Mouse (Mus musculus) liver, embryonic 13.5 days (tissue): ENCODE results near the gene Gm20661. TPM values are rescaled to one million over a fixed set of nuclear protein-coding genes. Genes with fewer than 3 reads are reported as not detected.

ENCODE experiments used
- ATAC-seq: fragments of 200-750 bp; cut with Nextera tagmentation; 2 replicates; pipeline ENCODE4 v1.8.0; 2017; ENCODE audit warnings: low read depth, mild to moderate bottlenecking, moderate number of reproducible peaks, moderate library complexity
- DNase-seq: peaks from one replicate; pipeline ENCODE4 v3.0.0; 2022
- H3K27ac ChIP-seq: fragments of 300-500 bp; sonication (generic); 2 replicates; pipeline ENCODE4 v1.5.1; 2015; ENCODE audit warnings: moderate library complexity, mild to moderate bottlenecking, inconsistent platforms
- H3K27me3 ChIP-seq: fragments of 300-500 bp; sonication (generic); 2 replicates; pipeline ENCODE4 v1.6.1; 2015; ENCODE audit warnings: mild to moderate bottlenecking, inconsistent platforms
- H3K36me3 ChIP-seq: fragments of 300-500 bp; sonication (generic); 2 replicates; pipeline ENCODE4 v1.6.1; 2015; ENCODE audit warnings: mild to moderate bottlenecking, inconsistent platforms
- H3K4me1 ChIP-seq: fragments of 300-500 bp; sonication (generic); replicated peaks from 2 replicates; pipeline ENCODE4 v1.6.1; 2015; ENCODE audit warnings: inconsistent platforms
- H3K4me2 ChIP-seq: fragments of 300-500 bp; sonication (generic); 2 replicates; pipeline ENCODE4 v1.6.1; 2015; ENCODE audit warnings: inconsistent platforms, mild to moderate bottlenecking, moderate library complexity
- H3K4me3 ChIP-seq: fragments of 300-500 bp; sonication (generic); replicated peaks from 2 replicates; pipeline ENCODE4 v1.5.1; 2015; ENCODE audit warnings: mild to moderate bottlenecking, inconsistent platforms
- H3K9ac ChIP-seq: fragments of 300-500 bp; sonication (generic); 2 replicates; pipeline ENCODE4 v1.6.1; 2015; ENCODE audit warnings: mild to moderate bottlenecking, inconsistent platforms
- H3K9me3 ChIP-seq: fragments of 300-500 bp; sonication (generic); replicated peaks from 2 replicates; pipeline ENCODE4 v1.6.1; 2016; ENCODE audit warnings: inconsistent platforms
- whole genome bisulfite sequencing: fragments of 180-500 bp; shearing (Covaris S2); methylation state at CpG from one replicate; pipeline ENCODE4 v1.1.7; 2015; ENCODE audit not compliant: insufficient replicate concordance; 5-methylcytosine and 5-hydroxymethylcytosine counted together
- polyA plus RNA-seq: library from polyadenylated mRNA; unstranded; fragments of >200 nt; fragmentation: Nextera tagmentation; extraction: Ambion mirVana; gene quantifications from 2 replicates; pipeline ENCODE4 v1.2.1, GENCODE M21; 2015

The Gm20661 gene
- polyA plus RNA-seq, 1 experiment from 2014 or later, result 0.53 TPM

GRCm38 (mm10) chr9:107967437-107967836 lies 15.4 kb upstream of the Gm20661 start:
- H3K9ac ChIP-seq, result no peak overlapping the region
- H3K4me2 ChIP-seq, result no peak overlapping the region
- no peak overlapping the region for H3K27ac ChIP-seq
- peaks cover 71% of the 10 kb centered on the region for H3K36me3 ChIP-seq
- peaks cover 43% of the 10 kb centered on the region for H3K4me1 ChIP-seq
- ATAC-seq (no peak), DNase-seq (no peak)
- no peak overlapping the region for H3K4me3 ChIP-seq
- H3K9me3 ChIP-seq, result no peaks in the 10 kb centered on the region
- H3K27me3 ChIP-seq, result no peaks in the 10 kb centered on the region
- 78% methylated on average over 6 of the region's 6 CpGs for WGBS

DNA sequence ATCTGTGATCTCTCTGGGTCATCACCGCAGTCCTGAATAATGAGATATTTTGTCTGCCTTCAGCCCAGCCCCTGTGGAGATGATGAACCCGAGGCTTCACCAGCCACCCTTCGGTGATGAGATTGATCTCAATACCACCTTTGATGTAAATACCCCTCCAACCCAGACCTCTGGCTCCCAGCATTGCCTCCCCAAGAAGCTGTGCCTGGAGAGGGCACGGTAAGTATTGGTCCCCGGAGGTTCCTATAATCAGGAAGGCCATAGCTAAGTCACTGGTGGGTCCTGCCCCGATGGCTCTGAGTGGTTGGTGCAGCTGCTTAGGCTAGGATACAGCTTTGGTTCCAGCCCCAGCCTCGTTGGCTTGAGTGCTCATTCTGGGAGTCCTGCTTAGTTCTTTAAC lies 14.3 kb upstream of the Gm20661 start:
- Histone ChIP-seq H3K36me3 (peaks cover 60% of the 10 kb centered on the region), H3K27ac (0 out of 2 replicates have a peak overlapping the region, but pooled peaks have one; percentile 98), H3K4me3 (no peak overlapping the region), H3K4me1 (peaks cover 54% of the 10 kb centered on the region), H3K9ac (no peak overlapping the region; the same call in 1 of the 2 replicates), H3K4me2 (no peak overlapping the region), H3K27me3 (no peaks in the 10 kb centered on the region), H3K9me3 (no peaks in the 10 kb centered on the region)
- ATAC-seq (no peak), DNase-seq (no peak)
- WGBS, result 84% methylated on average over 7 of the region's 7 CpGs

GRCm38 (mm10) chr9:107970311-107970710 lies 12.5 kb upstream of the Gm20661 start:
- 87% methylated on average over 5 of the region's 5 CpGs for WGBS
- peaks cover 46% of the 10 kb centered on the region for H3K36me3 ChIP-seq

DNA sequence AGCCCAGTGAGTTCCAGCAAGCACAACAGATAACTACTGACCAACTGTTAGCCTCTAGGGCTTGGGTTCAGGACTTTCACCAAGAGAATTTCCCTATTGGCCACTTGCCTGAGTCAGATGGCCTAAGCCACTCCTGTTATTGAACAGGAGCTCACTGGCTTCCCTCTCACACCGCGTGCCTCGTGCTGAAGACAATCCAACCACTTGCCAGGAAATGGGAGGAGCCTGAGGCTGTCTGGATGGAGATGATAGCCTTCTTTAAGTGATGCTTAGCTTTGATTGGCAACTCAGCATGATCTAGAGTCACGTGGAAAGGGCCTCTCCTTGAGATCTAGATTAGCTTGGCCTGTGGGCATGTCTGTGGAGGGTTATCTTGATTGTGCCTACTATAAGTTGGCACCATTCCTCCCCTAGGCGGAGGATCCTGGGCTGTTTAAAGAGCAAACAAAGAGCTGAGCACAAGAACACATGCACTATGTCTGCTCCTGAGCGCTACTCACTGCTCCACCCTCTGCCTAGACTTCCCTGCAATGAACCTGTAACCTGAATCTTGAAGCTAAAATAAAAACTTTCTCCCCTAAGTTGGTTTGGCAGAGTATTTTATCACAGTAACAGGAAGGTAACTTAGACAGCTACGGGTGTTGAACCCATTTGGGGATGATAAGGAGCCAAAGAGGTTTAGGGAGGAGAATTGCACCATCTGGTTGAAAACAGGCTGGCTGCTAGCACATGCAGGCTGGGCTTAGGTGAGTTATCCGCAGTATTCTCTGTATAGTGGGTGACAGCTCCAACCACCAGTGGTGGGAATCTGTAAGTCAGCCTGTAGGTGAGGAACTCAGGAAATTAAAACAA lies 10.9 kb upstream of the Gm20661 start:
- H3K36me3 ChIP-seq, result peaks cover 44% of the 10 kb centered on the region
- H3K4me3 ChIP-seq, result peak overlapping the region; percentile 3; the same call in 1 of the 2 replicates
- WGBS, result 15% methylated on average over 8 of the region's 8 CpGs
- DNase-seq, result peak; percentile 90
- H3K27ac ChIP-seq, result peak overlapping the region; percentile 98
- no peaks in the 10 kb centered on the region for H3K27me3 ChIP-seq
- H3K9ac ChIP-seq, result peak overlapping the region; percentile 69
- ATAC-seq, result peak; percentile 80
- H3K4me1 ChIP-seq, result peaks cover 74% of the 10 kb centered on the region
- no peaks in the 10 kb centered on the region for H3K9me3 ChIP-seq
- H3K4me2 ChIP-seq, result peak overlapping the region; percentile 49

More at GRCm38 (mm10) chr9:107970311-107970710, 12.5 kb upstream of the Gm20661 start:
- Histone ChIP-seq H3K4me1 (peaks cover 65% of the 10 kb centered on the region), H3K27me3 (no peaks in the 10 kb centered on the region), H3K27ac (peak overlapping the region; percentile 98), H3K4me2 (no peak overlapping the region), H3K4me3 (no peak overlapping the region), H3K9me3 (no peaks in the 10 kb centered on the region), H3K9ac (peak overlapping the region; percentile 49)
- ATAC-seq (no peak), DNase-seq (no peak)

DNA sequence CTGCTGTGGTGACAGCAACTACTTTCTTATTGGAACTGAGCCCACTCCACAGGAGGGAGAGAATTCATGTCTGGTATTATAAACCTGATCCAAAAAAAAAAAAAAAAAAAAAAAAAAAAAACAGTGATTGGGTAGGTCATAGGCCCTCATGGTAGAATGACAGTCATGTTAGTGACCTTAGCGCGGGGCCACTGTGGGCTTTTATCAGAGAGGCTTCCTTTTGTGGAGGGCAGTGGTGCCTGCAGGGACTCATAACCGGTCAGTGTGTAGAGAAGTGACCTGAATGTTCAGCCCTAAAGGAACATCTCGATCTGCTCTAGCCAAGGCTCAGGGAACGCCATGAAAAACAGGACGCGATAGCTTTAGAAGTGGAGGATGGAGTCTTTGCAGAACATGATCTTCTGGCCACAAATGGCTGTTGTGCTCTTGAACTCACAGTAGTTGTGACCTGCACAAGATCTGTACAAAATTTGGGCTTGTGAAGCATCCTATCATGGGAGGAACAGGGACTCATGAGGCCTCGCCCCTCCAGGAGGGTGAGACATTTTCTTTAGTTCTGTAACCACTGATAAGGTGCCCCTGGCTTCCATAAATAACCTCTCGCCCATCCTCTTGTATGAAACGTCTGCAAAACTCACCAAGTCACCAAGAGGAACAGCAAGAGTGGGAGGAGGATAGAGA lies 8.2 kb upstream of the Gm20661 start:
- Histone ChIP-seq H3K4me1 (peaks cover 97% of the 10 kb centered on the region), H3K9me3 (no peaks in the 10 kb centered on the region), H3K9ac (peak overlapping the region; percentile 92), H3K27me3 (no peaks in the 10 kb centered on the region), H3K4me2 (peak overlapping the region; percentile 93), H3K36me3 (peaks cover 50% of the 10 kb centered on the region), H3K27ac (peak overlapping the region; percentile 98), H3K4me3 (peak overlapping the region; percentile 77)
- ATAC-seq (peak; percentile 78), DNase-seq (peak; percentile 78)
- 14% methylated on average over 10 of the region's 10 CpGs for whole genome bisulfite sequencing

DNA sequence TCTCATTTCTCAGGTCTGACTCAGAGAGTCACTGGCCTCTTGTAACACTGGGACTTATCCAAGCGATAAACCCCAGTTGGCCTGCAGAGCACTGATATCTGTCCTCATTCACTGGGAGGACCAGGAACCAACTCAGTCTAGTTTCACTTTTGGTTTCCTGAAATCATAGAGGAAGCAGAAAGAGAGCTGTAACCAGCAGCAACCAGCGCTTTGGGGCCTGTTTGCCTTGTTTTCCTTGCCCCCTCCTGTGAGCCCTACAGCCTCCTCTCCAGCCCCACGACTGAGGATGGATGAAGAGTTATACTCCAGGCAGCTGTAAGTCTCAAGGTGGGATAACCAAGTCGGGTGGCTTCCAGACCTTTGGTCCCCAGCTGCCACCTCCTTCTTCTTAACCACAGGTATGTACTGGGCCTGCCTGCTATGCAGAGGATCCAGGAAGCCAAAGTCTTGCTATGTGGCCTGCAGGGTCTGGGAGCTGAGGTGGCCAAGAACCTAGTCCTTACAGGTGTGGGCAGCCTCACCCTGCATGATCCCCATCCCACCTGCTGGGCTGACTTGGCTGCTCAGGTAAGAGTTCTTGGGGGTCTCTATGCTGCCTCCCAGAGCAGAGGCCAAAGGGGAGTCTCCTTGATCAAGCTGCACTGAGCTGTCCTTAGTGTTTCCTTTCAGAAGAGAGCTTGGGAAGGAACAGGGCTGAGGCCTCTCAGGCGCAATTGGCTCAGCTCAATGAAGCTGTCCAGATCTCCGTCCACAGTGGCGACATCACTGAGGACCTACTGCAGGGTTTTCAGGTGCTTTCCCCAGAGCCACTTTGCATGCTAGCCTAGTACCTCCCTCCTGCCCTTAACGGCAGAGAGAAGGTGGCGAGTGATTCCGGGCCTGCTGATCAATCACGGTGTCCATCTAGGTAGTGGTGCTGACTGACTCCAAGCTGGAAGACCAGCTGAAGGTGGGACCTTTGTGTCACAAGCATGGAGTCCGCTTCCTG lies 7.2 kb upstream of the Gm20661 start, which contains the start of gene Uba7:
Gene Uba7 (plus strand): TSS at position 107 of the 988 bp plus-strand sequence.
- H3K27ac ChIP-seq, result peak within 1 kb of the TSS; percentile 98
- peaks cover 50% of the 10 kb centered on the region for H3K36me3 ChIP-seq
- peak within 1 kb of the TSS; percentile 93 for H3K4me2 ChIP-seq
- peak; percentile 82 for ATAC-seq
- peak; percentile 81 for DNase-seq
- no peaks in the 10 kb centered on the region for H3K9me3 ChIP-seq
- peaks cover 97% of the 10 kb centered on the region for H3K4me1 ChIP-seq
- H3K9ac ChIP-seq, result peak within 1 kb of the TSS; percentile 92
- H3K4me3 ChIP-seq, result peak within 1 kb of the TSS; percentile 77
- H3K27me3 ChIP-seq, result no peaks in the 10 kb centered on the region
- 41% methylated on average over 12 of the region's 12 CpGs for WGBS

- peak overlapping the region; percentile 93; the same call in 1 of the 2 replicates for H3K4me2 ChIP-seq
- peaks cover 97% of the 10 kb centered on the region for H3K4me1 ChIP-seq
- 90% methylated on average over 12 of the region's 12 CpGs for WGBS
- H3K9ac ChIP-seq, result 0 out of 2 replicates have a peak overlapping the region, but pooled peaks have one; percentile 31
- ATAC-seq, result no peak
- no peaks in the 10 kb centered on the region for H3K9me3 ChIP-seq
- no peak for DNase-seq
- no peaks in the 10 kb centered on the region for H3K27me3 ChIP-seq
- peaks cover 73% of the 10 kb centered on the region for H3K36me3 ChIP-seq
- peak overlapping the region; percentile 98 for H3K27ac ChIP-seq
- H3K4me3 ChIP-seq, result no peak overlapping the region; the same call in 1 of the 2 replicates
These were observed 4.0 kb upstream of the Gm20661 start for GRCm38 (mm10) chr9:107978815-107979214.

GRCm38 (mm10) chr9:107981684-107982605 lies 913 bp upstream of the Gm20661 start:
- no peaks in the 10 kb centered on the region for H3K9me3 ChIP-seq
- 23% methylated on average over 7 of the region's 7 CpGs for WGBS
- H3K36me3 ChIP-seq, result peaks cover 76% of the 10 kb centered on the region
- peak overlapping the region; percentile 93 for H3K4me2 ChIP-seq
- peaks cover 96% of the 10 kb centered on the region for H3K4me1 ChIP-seq
- DNase-seq (no peak), ATAC-seq (no peak)
- H3K27ac ChIP-seq, result peak overlapping the region; percentile 98
- peak overlapping the region; percentile 94 for H3K9ac ChIP-seq
- peak overlapping the region; percentile 83 for H3K4me3 ChIP-seq
- H3K27me3 ChIP-seq, result no peaks in the 10 kb centered on the region

- ATAC-seq, result no peak
- Histone ChIP-seq H3K9ac (peak overlapping the region; percentile 94), H3K27me3 (no peaks in the 10 kb centered on the region), H3K9me3 (no peaks in the 10 kb centered on the region), H3K4me2 (peak overlapping the region; percentile 93), H3K36me3 (peaks cover 61% of the 10 kb centered on the region), H3K4me3 (peak overlapping the region; percentile 83), H3K27ac (peak overlapping the region; percentile 98), H3K4me1 (peaks cover 91% of the 10 kb centered on the region)
- 11% methylated on average over 4 of the region's 4 CpGs for whole genome bisulfite sequencing
- peak; percentile 56 for DNase-seq
These were observed 598 bp downstream of the Gm20661 start for GRCm38 (mm10) chr9:107983421-107983890.
